Mouse (Mus musculus): ENCODE data around the gene Plxdc1.

- TF ChIP-seq CTCF (IDR thresholded peaks at IDR 0.05; ENCODE audit: low read depth, low read length) (no peak), EP300 (IDR thresholded peaks at IDR 0.05; ENCODE audit: insufficient read depth, low read depth, low read length) (no peak), POLR2A (IDR thresholded peaks at IDR 0.05; ENCODE audit: insufficient read depth, low read length) (no peak)
Observed at GRCm38 (mm10) chr11:97905540-97905939, 80.7 kb downstream of the Plxdc1 start.
